Mouse (Mus musculus): Measurements from ENCODE around the gene Serpinf1. TPM values are rescaled to one million over a fixed set of nuclear protein-coding genes. Genes with fewer than 3 reads are reported as not detected.
"Not testable (repeated sequence)": the region's sequence is repeated elsewhere in the genome, so short reads cannot be mapped to it uniquely, and the experiment has no call there.

The Serpinf1 gene
- polyA plus RNA-seq, 1 experiment: 5.8 TPM

- Histone ChIP-seq H3K4me3 (ENCODE audit: low read depth, low read length) (no peak overlapping the region), H3K4me1 (ENCODE audit: control insufficient read depth, insufficient read depth, insufficient read length, low read length) (no peaks in the 10 kb centered on the region), H3K27me3 (ENCODE audit: control insufficient read depth, insufficient read depth, low read length) (no peaks in the 10 kb centered on the region)
Measured at GRCm38 (mm10) chr11:75400099-75400498, 22.4 kb downstream of the Serpinf1 start.

GRCm38 (mm10) chr11:75399411-75399841, 23.1 kb downstream of the Serpinf1 start:
- H3K4me1 ChIP-seq (ENCODE audit: control insufficient read depth, insufficient read depth, insufficient read length, low read length): no peaks in the 10 kb centered on the region
- TF ChIP-seq POLR2A (IDR thresholded peaks at IDR 0.05; ENCODE audit: low read depth, low read length) (no peak), CTCF (IDR thresholded peaks at IDR 0.05; ENCODE audit: extremely low read depth, insufficient read length, insufficient replicate concordance, low read depth, low read length) (no peak)
- H3K4me3 ChIP-seq (ENCODE audit: low read depth, low read length): no peak overlapping the region
- H3K36me3 ChIP-seq (ENCODE audit: control insufficient read depth, insufficient read depth, low read length): peaks cover 4% of the 10 kb centered on the region; the same call in 1 of the 2 replicates
- no peaks in the 10 kb centered on the region for H3K27me3 ChIP-seq (ENCODE audit: control insufficient read depth, insufficient read depth, low read length)
- H3K27ac ChIP-seq (ENCODE audit: insufficient read depth, low read depth, low read length): no peak overlapping the region
- WGBS: 87% methylated on average over 11 of the region's 11 CpGs

More at GRCm38 (mm10) chr11:75400099-75400498, 22.4 kb downstream of the Serpinf1 start:
- TF ChIP-seq POLR2A (IDR thresholded peaks at IDR 0.05; ENCODE audit: low read depth, low read length): no peak
- TF ChIP-seq CTCF (IDR thresholded peaks at IDR 0.05; ENCODE audit: extremely low read depth, insufficient read length, insufficient replicate concordance, low read depth, low read length): no peak
- Histone ChIP-seq H3K27ac (ENCODE audit: insufficient read depth, low read depth, low read length) (no peak overlapping the region), H3K36me3 (ENCODE audit: control insufficient read depth, insufficient read depth, low read length) (peaks cover 5% of the 10 kb centered on the region; the same call in 1 of the 2 replicates)
- WGBS: 86% methylated on average over 9 of the region's 9 CpGs

DNA sequence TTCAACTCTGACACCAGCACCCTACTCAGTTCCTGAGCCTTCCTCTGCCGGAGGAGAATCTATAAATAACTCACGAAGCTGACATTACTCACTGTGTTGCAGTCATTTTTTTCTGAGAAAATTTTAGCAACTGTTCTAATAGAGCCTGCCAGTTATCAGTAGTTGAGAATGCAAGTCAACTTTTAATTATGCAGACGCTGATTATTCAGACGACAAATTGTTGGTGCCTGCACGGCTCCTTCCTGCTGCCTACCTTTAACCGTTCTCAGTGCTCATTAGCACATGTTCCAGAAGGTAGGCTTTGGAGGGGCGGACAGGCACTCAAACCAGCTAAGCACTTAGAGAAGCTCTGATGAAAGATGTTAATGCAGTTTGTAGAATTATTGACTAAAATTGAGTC, 25.0 kb downstream of the Serpinf1 start:
- WGBS: 86% methylated on average over 7 of the region's 7 CpGs
- no peak overlapping the region for H3K4me3 ChIP-seq (ENCODE audit: low read depth, low read length)
- H3K27ac ChIP-seq (ENCODE audit: insufficient read depth, low read depth, low read length): no peak overlapping the region
- no peaks in the 10 kb centered on the region for H3K4me1 ChIP-seq (ENCODE audit: control insufficient read depth, insufficient read depth, insufficient read length, low read length)
- no peaks in the 10 kb centered on the region for H3K27me3 ChIP-seq (ENCODE audit: control insufficient read depth, insufficient read depth, low read length)
- H3K36me3 ChIP-seq (ENCODE audit: control insufficient read depth, insufficient read depth, low read length): peaks cover 4% of the 10 kb centered on the region; the same call in 1 of the 2 replicates
- TF ChIP-seq CTCF (IDR thresholded peaks at IDR 0.05; ENCODE audit: extremely low read depth, insufficient read length, insufficient replicate concordance, low read depth, low read length) (no peak), POLR2A (IDR thresholded peaks at IDR 0.05; ENCODE audit: low read depth, low read length) (no peak)

GRCm38 (mm10) chr11:75395611-75396010, 26.9 kb downstream of the Serpinf1 start:
- H3K27ac ChIP-seq (ENCODE audit: insufficient read depth, low read depth, low read length): no peak overlapping the region
- 71% methylated on average over 1 of the region's 1 CpGs for WGBS
- no peaks in the 10 kb centered on the region for H3K27me3 ChIP-seq (ENCODE audit: control insufficient read depth, insufficient read depth, low read length)
- H3K36me3 ChIP-seq (ENCODE audit: control insufficient read depth, insufficient read depth, low read length): peaks cover 4% of the 10 kb centered on the region; the same call in 1 of the 2 replicates
- no peaks in the 10 kb centered on the region for H3K4me1 ChIP-seq (ENCODE audit: control insufficient read depth, insufficient read depth, insufficient read length, low read length)
- no peak overlapping the region for H3K4me3 ChIP-seq (ENCODE audit: low read depth, low read length)
- no peak for TF ChIP-seq CTCF (IDR thresholded peaks at IDR 0.05; ENCODE audit: extremely low read depth, insufficient read length, insufficient replicate concordance, low read depth, low read length)
- TF ChIP-seq POLR2A (IDR thresholded peaks at IDR 0.05; ENCODE audit: low read depth, low read length): no peak

GRCm38 (mm10) chr11:75383529-75383928, 39.0 kb downstream of the Serpinf1 start:
- H3K27ac ChIP-seq (ENCODE audit: insufficient read depth, low read depth, low read length); H3K36me3 ChIP-seq (ENCODE audit: control insufficient read depth, insufficient read depth, low read length); H3K4me1 ChIP-seq (ENCODE audit: control insufficient read depth, insufficient read depth, insufficient read length, low read length); H3K27me3 ChIP-seq (ENCODE audit: control insufficient read depth, insufficient read depth, low read length); H3K4me3 ChIP-seq (ENCODE audit: low read depth, low read length): not testable (repeated sequence)
- WGBS: 39% methylated on average over 3 of the region's 3 CpGs

- H3K4me3 ChIP-seq (ENCODE audit: low read depth, low read length); H3K36me3 ChIP-seq (ENCODE audit: control insufficient read depth, insufficient read depth, low read length); H3K4me1 ChIP-seq (ENCODE audit: control insufficient read depth, insufficient read depth, insufficient read length, low read length); H3K27ac ChIP-seq (ENCODE audit: insufficient read depth, low read depth, low read length); H3K27me3 ChIP-seq (ENCODE audit: control insufficient read depth, insufficient read depth, low read length): not testable (repeated sequence)
- 97% methylated on average over 2 of the region's 2 CpGs for WGBS
Measured at GRCm38 (mm10) chr11:75378786-75379185, 43.7 kb downstream of the Serpinf1 start.

GRCm38 (mm10) chr11:75377125-75377524, 45.4 kb downstream of the Serpinf1 start:
- TF ChIP-seq CTCF (IDR thresholded peaks at IDR 0.05; ENCODE audit: extremely low read depth, insufficient read length, insufficient replicate concordance, low read depth, low read length): no peak
- TF ChIP-seq POLR2A (IDR thresholded peaks at IDR 0.05; ENCODE audit: low read depth, low read length): no peak
- H3K36me3 ChIP-seq (ENCODE audit: control insufficient read depth, insufficient read depth, low read length): no peaks in the 10 kb centered on the region
- no peak overlapping the region for H3K4me3 ChIP-seq (ENCODE audit: low read depth, low read length)
- H3K27me3 ChIP-seq (ENCODE audit: control insufficient read depth, insufficient read depth, low read length): no peaks in the 10 kb centered on the region
- 86% methylated on average over 1 of the region's 1 CpGs for WGBS
- no peak overlapping the region for H3K27ac ChIP-seq (ENCODE audit: insufficient read depth, low read depth, low read length)
- H3K4me1 ChIP-seq (ENCODE audit: control insufficient read depth, insufficient read depth, insufficient read length, low read length): no peaks in the 10 kb centered on the region

Other genes starting within 250 kb of the Serpinf1 start
- 12.8 and 14.2 TPM in 2 replicates for gene Ovca2, start 243.9 kb downstream of the Serpinf1 start, polyA plus RNA-seq (2012; rRNA removed)
- gene Dph1, start 231.5 kb downstream of the Serpinf1 start, polyA plus RNA-seq (2012; rRNA removed): 9.9 and 13.7 TPM in 2 replicates
- gene Rtn4rl1, start 228.9 kb downstream of the Serpinf1 start, polyA plus RNA-seq (2012; rRNA removed): 8.6 and 11.8 TPM in 2 replicates
- 5.6 and 8.7 TPM in 2 replicates for gene Rpa1, start 74.4 kb downstream of the Serpinf1 start, polyA plus RNA-seq (2012; rRNA removed)
- gene Smyd4, start 74.3 kb downstream of the Serpinf1 start, polyA plus RNA-seq (2012; rRNA removed): 1.2 and 1.4 TPM in 2 replicates
- 2.0 and 4.3 TPM in 2 replicates for gene Serpinf2, start 16.9 kb upstream of the Serpinf1 start, polyA plus RNA-seq (2012; rRNA removed)
- 8.3 and 18.3 TPM in 2 replicates for gene Wdr81, start 32.0 kb upstream of the Serpinf1 start, polyA plus RNA-seq (2012; rRNA removed)
- 27.9 and 78.8 TPM in 2 replicates for gene Tlcd2, start 39.0 kb upstream of the Serpinf1 start, polyA plus RNA-seq (2012; rRNA removed)
- 23.4 and 44.2 TPM in 2 replicates for gene Prpf8, start 64.1 kb upstream of the Serpinf1 start, polyA plus RNA-seq (2012; rRNA removed)
- 8.0 and 15.0 TPM in 2 replicates for gene Rilp, start 87.4 kb upstream of the Serpinf1 start, polyA plus RNA-seq (2012; rRNA removed)
- 9.4 and 12.3 TPM in 2 replicates for gene Scarf1, start 90.8 kb upstream of the Serpinf1 start, polyA plus RNA-seq (2012; rRNA removed)
- 165 and 508 TPM in 2 replicates for gene Slc43a2, start 109.0 kb upstream of the Serpinf1 start, polyA plus RNA-seq (2012; rRNA removed)
- gene Pitpna, start 165.4 kb upstream of the Serpinf1 start, polyA plus RNA-seq (2012; rRNA removed): 88.0 and 185 TPM in 2 replicates
- 14.3 and 35.3 TPM in 2 replicates for gene Inpp5k, start 208.3 kb upstream of the Serpinf1 start, polyA plus RNA-seq (2012; rRNA removed)
- gene Myo1c, start 227.8 kb upstream of the Serpinf1 start, polyA plus RNA-seq (2012; rRNA removed): 23.2 and 28.7 TPM in 2 replicates

All from small intestine, adult 2 months (tissue).